Mouse (Mus musculus) testis, postnatal 14 days (tissue): ENCODE results near the gene Scgb1b15.
"Not testable (repeated sequence)": the region's sequence is repeated elsewhere in the genome, so short reads cannot be mapped to it uniquely, and the experiment has no call there.

Source experiments
- DNase-seq: peaks from one replicate; pipeline ENCODE4 v3.0.0; 2021; ENCODE audit warnings: low spot score

The Scgb1b15 gene

DNA sequence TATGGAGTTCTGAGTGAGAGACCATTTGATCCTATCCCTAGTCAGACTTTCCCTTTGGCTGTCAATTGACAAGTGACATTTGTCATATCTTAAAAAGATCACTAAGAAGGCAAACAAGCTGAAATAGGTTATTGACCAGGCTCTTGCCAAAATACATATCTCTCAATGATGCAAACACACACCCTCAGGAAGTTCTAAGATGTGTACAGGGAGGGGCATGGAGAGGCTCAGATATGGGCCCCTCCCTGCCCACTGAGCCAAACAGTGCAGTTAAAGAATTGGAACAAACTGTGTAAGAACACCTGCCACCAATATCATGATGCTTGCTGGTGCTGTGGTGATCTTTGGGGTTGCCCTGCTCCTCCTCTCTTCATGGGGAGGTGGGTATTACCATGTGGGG lies at the start of gene Scgb1b15:
Gene Scgb1b15, plus strand, starts transcription at position 301 of the 400 bp plus-strand sequence.
- DNase-seq, result not testable (repeated sequence)

DNA sequence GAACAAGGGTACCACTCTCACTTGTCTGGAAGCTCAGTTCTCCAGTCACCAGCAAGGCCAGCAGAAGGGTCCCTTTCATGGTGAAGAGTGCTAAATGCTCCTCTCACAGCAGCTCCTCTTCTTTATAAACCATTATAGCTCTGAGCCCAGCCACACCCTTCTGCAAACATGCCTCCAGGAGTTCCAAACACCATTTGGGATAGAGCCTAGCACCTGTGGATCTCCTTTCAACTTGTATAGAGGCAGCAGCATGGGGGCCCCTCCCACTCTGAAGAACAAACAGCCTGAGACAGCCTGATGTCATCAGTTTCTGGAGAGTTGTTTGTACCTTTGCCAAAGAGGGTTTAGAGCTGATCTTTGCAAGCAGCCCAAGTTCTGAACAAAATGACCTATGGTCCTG lies 6.8 kb upstream of the Scgb1b15 start, which contains the start of gene Scgb2b15:
Gene Scgb2b15, minus strand, starts transcription at position 101 of the 400 bp plus-strand sequence.
- not testable (repeated sequence) for DNase-seq
